Mouse (Mus musculus) CD4-positive, CD25-positive, alpha-beta regulatory T cell, adult 4 months (primary cell): ENCODE results near the gene Nmu. TPM values are rescaled to one million over a fixed set of nuclear protein-coding genes. Genes with fewer than 3 reads are reported as not detected.

Experiments
- ATAC-seq: one replicate; pipeline ENCODE4 v1.8.0; 2017
- polyA plus RNA-seq, 2 experiments: library from polyadenylated mRNA; unstranded; fragments of 100-300 nt; shearing (Covaris generic); gene quantifications; one replicate each; pipeline ENCODE4 v1.2.1; 2017

Gene Nmu
- polyA plus RNA-seq, 2 experiments from 2014 or later, result not detected

DNA sequence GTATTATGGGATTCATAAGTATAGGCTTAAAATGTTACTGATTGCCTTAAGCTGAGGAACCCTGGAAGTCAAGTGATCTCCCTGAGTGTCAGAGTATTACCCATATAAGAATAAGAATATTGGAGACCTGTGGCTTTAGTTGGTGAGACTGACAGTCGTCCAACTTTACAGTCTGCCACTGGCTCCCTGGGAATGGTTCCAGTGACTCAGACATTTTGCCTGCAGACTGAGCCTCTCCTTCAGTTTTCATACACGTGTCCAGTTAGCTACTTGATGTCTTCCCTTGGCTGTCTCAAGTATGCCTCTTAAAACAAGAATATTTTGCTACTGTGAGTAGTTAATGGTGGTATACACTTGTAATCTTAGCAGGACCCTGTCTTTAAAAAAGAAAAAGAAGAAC, 55.4 kb downstream of the Nmu start:
- no peak for ATAC-seq

DNA sequence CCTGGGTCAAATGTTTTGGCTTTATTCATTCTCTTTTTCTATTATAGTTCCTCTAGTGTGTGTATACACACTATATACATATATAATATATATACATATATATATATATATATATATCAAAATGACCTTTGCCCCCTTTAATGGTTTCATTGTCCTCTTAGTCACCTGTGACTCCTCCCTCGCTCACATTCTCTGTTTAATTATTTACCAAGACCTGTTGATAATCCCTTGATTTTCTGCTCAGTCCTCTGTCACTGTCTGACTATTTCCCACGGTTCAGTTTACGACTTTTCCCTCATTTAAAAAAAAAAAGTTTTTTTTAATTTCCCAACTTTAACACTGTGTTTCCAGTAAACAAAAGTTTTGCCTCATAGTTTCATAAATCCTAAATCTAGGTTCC, 57.3 kb downstream of the Nmu start:
- ATAC-seq, result no peak

DNA sequence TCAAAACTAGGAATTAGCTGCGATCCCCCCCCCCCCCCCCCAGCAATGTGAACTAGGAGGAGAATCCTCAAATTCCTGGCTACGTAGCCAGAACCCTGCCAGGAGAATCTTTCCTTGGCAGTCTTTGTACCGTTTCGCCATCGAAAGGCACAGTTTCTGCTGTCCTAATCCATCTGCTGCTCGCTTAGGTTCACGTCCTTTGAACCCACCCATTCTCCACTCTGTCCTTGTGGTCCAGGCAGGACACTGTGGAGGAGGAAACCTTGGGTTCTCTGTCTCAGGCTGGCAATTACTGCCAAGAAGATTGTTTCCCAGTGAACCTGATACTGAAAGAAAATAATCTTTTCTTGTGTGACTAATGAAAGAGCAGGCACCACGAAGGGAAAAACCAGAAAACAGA, 58.0 kb downstream of the Nmu start:
- no peak for ATAC-seq

DNA sequence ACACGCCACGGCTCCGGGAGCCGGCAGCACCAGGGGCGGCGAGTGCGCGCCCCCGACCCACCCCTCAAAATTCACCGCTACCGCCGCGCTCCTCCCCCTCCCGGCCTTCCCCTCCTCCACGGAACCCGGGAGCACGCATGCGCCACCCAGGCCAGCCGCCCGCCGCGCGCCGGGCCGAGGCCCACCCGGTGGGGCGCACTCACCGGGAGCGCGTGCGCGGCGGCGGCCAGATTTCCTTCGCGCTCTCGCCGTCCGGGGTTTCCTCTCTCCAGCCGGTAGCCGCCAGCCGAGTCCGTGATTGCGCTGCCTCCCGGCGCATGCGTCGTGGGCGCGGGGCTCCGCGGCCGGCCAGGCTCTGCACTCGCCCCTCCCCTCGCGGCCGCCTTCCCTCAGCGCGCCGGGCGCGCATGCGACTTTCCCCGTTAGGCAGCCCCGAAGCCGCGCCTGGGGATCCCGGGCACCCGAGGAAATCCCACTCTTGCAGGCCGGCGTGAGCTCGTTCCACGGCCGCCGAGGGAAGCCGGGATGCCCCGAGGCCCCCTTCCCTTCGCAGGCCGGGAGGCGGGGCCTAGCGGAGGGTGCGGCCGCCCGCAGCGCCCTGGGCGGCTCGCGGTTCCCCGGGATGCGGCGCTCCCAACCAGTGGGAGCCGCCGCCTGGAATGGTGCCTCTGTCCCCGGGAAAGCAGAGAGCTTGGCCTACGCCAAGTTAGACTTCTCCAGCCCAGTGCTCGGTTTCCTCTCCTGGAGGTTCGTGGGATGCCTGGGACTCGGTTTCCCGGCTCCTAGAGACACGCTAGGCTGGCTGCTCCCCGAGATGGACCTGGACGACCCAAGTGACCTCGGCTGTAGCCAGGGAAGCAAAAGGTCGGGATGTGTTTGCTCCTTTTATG, 58.9 kb downstream of the Nmu start, which contains the start of gene Clock:
Gene Clock, minus strand, starts transcription at position 341 of the 890 bp plus-strand sequence.
- peak; percentile 72 for ATAC-seq

DNA sequence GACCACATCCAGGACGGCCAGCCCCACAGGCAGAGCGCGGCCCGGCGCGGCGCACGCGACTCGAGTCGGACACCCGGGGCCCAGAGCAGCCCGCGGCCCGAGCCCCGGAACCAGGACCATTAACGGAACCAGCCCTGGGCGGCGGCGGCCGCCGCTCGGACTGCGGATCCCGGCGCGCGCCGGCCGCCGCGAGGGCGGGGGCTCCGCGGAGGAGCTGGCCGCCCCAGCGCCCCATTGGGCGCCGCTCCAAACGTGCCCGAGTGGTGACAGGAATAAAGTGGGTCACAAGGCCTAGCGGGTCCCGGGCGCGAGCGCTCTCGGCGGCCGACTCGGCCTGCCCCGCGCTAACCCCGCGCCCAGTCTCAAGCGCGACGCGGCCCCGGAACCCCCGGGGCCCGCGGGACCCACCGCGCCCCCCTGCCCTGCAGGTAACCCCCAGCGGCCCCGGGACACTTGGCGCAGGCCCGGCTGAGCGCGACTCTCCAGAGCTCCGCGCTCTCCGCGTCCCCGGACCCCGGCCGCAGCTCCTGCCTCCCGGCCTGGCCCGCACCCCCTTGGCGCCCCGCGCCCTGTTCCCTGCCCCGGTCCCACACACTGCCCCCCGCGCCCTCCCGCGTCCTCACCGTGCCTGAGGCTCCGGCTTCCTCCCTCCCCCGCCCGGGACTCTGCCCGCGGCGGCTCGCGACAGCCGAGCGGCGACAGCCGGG, 59.7 kb downstream of the Nmu start:
- peak; percentile 73 for ATAC-seq

DNA sequence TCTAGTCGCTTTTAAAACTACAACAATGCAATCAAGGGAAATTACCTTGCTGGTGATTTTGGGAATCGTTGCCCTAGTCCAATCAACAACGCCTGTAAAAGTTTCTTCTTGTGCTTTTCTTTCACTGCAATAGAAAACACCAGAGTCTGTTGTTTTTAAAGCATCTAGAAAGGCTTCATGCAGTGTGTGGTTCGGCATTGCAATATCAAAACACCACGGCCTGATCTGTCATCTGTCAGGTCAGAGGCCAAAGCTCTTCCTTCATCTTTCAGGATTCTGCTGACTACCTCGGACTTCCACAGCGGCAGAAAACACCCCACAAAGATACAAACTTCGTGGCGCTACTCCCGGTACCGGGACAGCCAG, 60.2 kb downstream of the Nmu start:
- peak; percentile 2 for ATAC-seq

DNA sequence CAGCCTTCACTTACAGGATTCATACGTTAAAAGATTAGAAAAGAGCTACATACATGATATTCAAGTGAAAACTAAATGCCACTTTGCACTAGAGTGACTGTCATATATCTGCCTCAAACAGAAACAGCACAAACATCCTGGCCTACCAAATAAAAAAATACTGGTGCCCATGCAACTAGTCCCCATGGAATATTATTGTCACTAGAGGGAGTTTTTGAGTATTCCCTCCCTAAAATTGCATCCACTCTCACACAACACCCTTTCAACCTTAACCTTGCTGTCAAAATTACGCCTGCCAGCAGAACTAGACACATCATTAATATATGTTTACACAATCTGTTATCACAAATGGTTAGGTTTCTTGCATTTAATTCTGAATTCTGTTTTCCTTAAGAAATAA, 61.6 kb downstream of the Nmu start:
- no peak for ATAC-seq

DNA sequence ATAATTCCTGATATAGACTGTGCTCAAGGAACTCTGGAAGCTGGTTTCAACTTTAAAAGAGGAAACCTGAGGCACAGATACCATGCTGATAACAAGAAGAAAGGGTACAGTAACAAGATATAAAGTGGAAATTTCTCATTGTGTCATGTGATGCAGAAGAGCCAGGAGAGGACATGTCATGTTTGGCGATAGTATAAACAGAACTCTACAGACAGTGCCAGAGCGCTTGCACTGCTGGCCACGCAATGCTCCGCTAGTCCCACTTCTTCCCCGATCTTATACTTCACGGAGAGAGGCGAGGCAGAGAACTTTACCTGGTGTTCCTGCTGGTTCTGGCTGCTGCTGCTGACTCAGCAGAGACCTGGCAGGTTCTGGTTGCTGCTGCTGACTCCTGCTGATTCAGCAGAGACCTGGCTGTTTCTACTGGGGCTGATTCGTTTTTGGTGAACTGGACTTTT, 74.3 kb downstream of the Nmu start:
- no peak for ATAC-seq

DNA sequence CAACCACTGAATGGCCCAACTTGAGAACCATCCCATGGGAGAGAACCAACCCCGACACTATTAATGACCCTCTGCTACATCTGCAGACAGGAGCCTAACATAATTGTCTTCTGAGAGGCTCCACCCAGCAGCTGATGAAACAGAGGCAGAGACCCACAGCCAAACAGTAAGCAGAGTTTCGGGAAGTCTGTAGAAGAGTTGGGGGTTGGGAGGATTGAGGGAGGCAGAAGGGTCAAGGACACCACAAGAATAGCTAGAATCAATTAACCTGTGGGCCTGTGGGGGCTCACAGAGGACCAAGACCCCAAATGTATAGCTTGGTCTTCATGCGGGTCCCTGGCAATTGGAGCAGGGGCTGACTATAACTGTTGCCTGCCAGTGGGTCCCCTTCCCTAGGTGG, 75.3 kb downstream of the Nmu start:
- ATAC-seq, result no peak

DNA sequence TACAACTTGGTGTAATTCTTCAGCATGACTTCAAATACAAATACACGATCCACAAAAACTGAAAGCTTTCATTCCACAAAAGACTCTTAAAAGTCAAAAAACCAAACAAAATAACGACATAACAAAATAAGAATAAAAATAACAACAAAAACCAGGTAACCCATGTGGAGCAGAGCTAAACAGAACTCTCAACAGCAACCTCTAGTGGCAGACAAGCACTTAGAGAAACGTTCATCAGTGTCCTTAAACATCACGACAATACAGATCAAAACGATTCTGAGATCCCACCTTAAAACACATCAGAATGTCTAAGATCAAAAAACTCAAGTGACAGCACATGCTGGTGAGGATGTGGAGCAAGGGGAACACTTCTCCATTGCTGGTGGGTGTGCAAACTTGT, 76.5 kb downstream of the Nmu start:
- ATAC-seq, result peak; percentile 53

DNA sequence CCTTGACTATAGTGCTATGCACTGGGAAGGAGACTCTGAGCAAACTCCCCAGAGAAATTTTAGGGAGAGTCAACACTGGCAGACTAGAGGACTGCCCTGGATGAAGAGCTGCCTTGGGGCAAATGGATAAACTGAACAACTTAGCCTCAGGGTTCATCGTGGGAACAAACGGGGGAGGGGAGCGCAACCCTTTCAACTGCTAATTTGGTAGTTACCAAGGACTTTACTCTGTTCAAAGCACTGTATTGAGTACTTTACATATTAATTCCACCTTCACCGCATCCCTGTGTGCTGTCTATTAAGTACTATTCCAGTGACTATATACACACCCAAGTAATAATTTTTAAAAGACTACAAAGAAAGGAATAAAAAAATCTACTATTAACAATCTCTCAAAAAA, 77.9 kb downstream of the Nmu start:
- ATAC-seq, result no peak

DNA sequence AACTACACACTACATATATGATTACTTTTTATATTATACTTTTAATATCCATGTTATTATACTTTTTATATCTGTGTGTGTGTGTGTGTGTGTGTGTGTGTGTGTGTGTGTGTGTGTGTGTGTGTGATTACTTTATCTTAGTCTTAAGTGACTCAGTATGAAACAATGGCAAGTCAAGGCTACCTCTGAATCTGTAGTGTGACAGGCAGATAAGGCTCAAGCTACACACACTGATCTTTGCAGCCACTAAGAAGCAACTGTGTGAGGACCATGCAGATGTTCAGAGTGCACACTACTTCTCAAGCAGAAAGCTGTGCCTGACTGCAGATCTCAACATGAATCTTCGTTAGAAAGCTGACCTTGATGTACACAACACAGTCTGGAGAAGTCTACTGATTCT, 79.7 kb downstream of the Nmu start:
- no peak for ATAC-seq

Other genes with a start within 250 kb of the Nmu start
- 10 to 100 TPM; 31.0 to 32.4 TPM for gene Srd5a3, start 223.5 kb downstream of the Nmu start, polyA plus RNA-seq
- 10 to 100 TPM; 11.3 to 14.3 TPM for gene Tmem165, start 179.9 kb downstream of the Nmu start, polyA plus RNA-seq
- 10 to 100 TPM; 15.9 to 19.1 TPM for gene Clock, start 59.0 kb downstream of the Nmu start, polyA plus RNA-seq
- gene Pdcl2, start 32.6 kb downstream of the Nmu start, polyA plus RNA-seq, result not detected
- not detected for gene Gm7271, start 120.3 kb upstream of the Nmu start, polyA plus RNA-seq
- gene Exoc1, start 165.5 kb upstream of the Nmu start, polyA plus RNA-seq, result 10 to 100 TPM; 51.5 to 88.9 TPM
- gene Cep135, start 224.9 kb upstream of the Nmu start, polyA plus RNA-seq, result 1 to 10 TPM; 5.0 TPM